Mouse (Mus musculus): ENCODE results near the gene Ly9. TPM values are rescaled to one million over a fixed set of nuclear protein-coding genes. Genes with fewer than 3 reads are reported as not detected.

Ly9 gene
- 10 to 100 TPM; 16.8 to 24.0 TPM for total RNA-seq (2023)

GRCm38 (mm10) chr1:171607176-171607575, at the start of gene Ly9:
TSS of gene Ly9 (minus strand) at chr1:171607410.

GRCm38 (mm10) chr1:171652734-171653133, 45.5 kb upstream of the Ly9 start, which contains the start of gene Slamf7:
TSS of gene Slamf7 (minus strand) at chr1:171653035.

GRCm38 (mm10) chr1:171558898-171559297, 48.3 kb downstream of the Ly9 start, which contains the start of gene Cd244a:
TSS of gene Cd244a (plus strand) at chr1:171559193.

Other genes starting within 250 kb of the Ly9 start
- under 1 TPM; 0.22 to 0.40 TPM for gene Klhdc9, start 246.6 kb downstream of the Ly9 start, total RNA-seq (2023)
- gene Nectin4, start 237.3 kb downstream of the Ly9 start, total RNA-seq (2023) = 1 to 10 TPM; 2.0 to 2.2 TPM
- gene Arhgap30, start 218.5 kb downstream of the Ly9 start, total RNA-seq (2023) = 100 to 1,000 TPM; 245 to 251 TPM
- gene Usf1, start 196.1 kb downstream of the Ly9 start, total RNA-seq (2023) = 100 to 1,000 TPM in 1 of 2 experiments, 10 to 100 TPM in 1; 85.6 to 108 TPM
- 1 to 10 TPM; 4.4 TPM for gene Tstd1, start 188.5 kb downstream of the Ly9 start, total RNA-seq (2023)
- gene F11r, start 169.9 kb downstream of the Ly9 start, total RNA-seq (2023) = under 1 TPM; 0.20 to 0.31 TPM
- gene Alyref2, start 103.9 kb downstream of the Ly9 start, total RNA-seq (2023) = 1 to 10 TPM; 6.6 to 7.3 TPM
- gene Itln1, start 72.1 kb downstream of the Ly9 start, total RNA-seq (2023) = not detected
- 1 to 10 TPM; 7.6 to 8.0 TPM for gene Cd244a, start 48.2 kb downstream of the Ly9 start, total RNA-seq (2023)
- 1 to 10 TPM; 3.4 to 4.3 TPM for gene Slamf7, start 45.6 kb upstream of the Ly9 start, total RNA-seq (2023)
- gene Cd48, start 74.6 kb upstream of the Ly9 start, total RNA-seq (2023) = 10 to 100 TPM; 55.8 to 79.4 TPM
- under 1 TPM; 0.20 to 0.44 TPM for gene Slamf1, start 159.7 kb upstream of the Ly9 start, total RNA-seq (2023)
- 100 to 1,000 TPM; 280 to 294 TPM for gene Cd84, start 232.3 kb upstream of the Ly9 start, total RNA-seq (2023)